Mouse (Mus musculus): Measurements from ENCODE around the gene Bicc1. TPM values are rescaled to one million over a fixed set of nuclear protein-coding genes. Genes with fewer than 3 reads are reported as not detected.

Bicc1 gene
- total and polyA plus RNA-seq, 3 experiments, result 13.7 to 17.1 (median 14.6) TPM

- 62% methylated on average over 4 of the region's 4 CpGs for WGBS
- intact Hi-C loops (cut with DNase I), result no loop called here
These were observed 117.6 kb downstream of the Bicc1 start for GRCm38 (mm10) chr10:71041874-71042273.

GRCm38 (mm10) chr10:71036484-71036883 is 123.0 kb downstream of the Bicc1 start:
- Histone ChIP-seq H3K4me3 (no peak overlapping the region), H3K36me3 (ENCODE audit: control insufficient read depth, insufficient read depth, low read length) (no peaks in the 10 kb centered on the region), H3K27ac (no peak overlapping the region), H3K27me3 (ENCODE audit: control insufficient read depth, insufficient read depth, low read length) (no peaks in the 10 kb centered on the region), H3K79me2 (replicated peaks; ENCODE audit: control insufficient read depth, insufficient read depth, low read length) (no peaks in the 10 kb centered on the region), H3K4me1 (ENCODE audit: control insufficient read depth, insufficient read depth, low read length) (no peaks in the 10 kb centered on the region), H3K9ac (ENCODE audit: low read depth, low read length) (no peak overlapping the region)
- TF ChIP-seq CTCF (IDR thresholded peaks at IDR 0.05) (no peak), EP300 (IDR thresholded peaks at IDR 0.05; ENCODE audit: insufficient read depth, low read depth, low read length) (no peak), POLR2A (IDR thresholded peaks at IDR 0.05; ENCODE audit: insufficient read depth, low read depth, low read length) (no peak)
- intact Hi-C loops (cut with DNase I), result no loop called here
- WGBS, result 81% methylated on average over 7 of the region's 7 CpGs
- no peak for DNase-seq

More at GRCm38 (mm10) chr10:71041874-71042273, 117.6 kb downstream of the Bicc1 start:
- H3K27me3 ChIP-seq (ENCODE audit: control insufficient read depth, insufficient read depth, low read length), result no peaks in the 10 kb centered on the region
- H3K9ac ChIP-seq (ENCODE audit: low read depth, low read length), result no peak overlapping the region
- no peak for DNase-seq
- no peaks in the 10 kb centered on the region for H3K4me1 ChIP-seq (ENCODE audit: control insufficient read depth, insufficient read depth, low read length)
- no peaks in the 10 kb centered on the region for H3K79me2 ChIP-seq (replicated peaks; ENCODE audit: control insufficient read depth, insufficient read depth, low read length)
- H3K36me3 ChIP-seq (ENCODE audit: control insufficient read depth, insufficient read depth, low read length), result no peaks in the 10 kb centered on the region
- no peak overlapping the region for H3K4me3 ChIP-seq
- TF ChIP-seq POLR2A (IDR thresholded peaks at IDR 0.05; ENCODE audit: insufficient read depth, low read depth, low read length), result no peak
- no peak for TF ChIP-seq EP300 (IDR thresholded peaks at IDR 0.05; ENCODE audit: insufficient read depth, low read depth, low read length)
- TF ChIP-seq CTCF (IDR thresholded peaks at IDR 0.05), result no peak
- no peak overlapping the region for H3K27ac ChIP-seq

- H3K9ac ChIP-seq (ENCODE audit: low read depth, low read length), result no peak overlapping the region
- TF ChIP-seq EP300 (IDR thresholded peaks at IDR 0.05; ENCODE audit: insufficient read depth, low read depth, low read length), result no peak
- TF ChIP-seq CTCF (IDR thresholded peaks at IDR 0.05), result no peak
- TF ChIP-seq POLR2A (IDR thresholded peaks at IDR 0.05; ENCODE audit: insufficient read depth, low read depth, low read length), result no peak
- H3K4me1 ChIP-seq (ENCODE audit: control insufficient read depth, insufficient read depth, low read length), result peaks cover 6% of the 10 kb centered on the region
- H3K36me3 ChIP-seq (ENCODE audit: control insufficient read depth, insufficient read depth, low read length), result peaks cover 5% of the 10 kb centered on the region; the same call in 1 of the 2 replicates
- H3K79me2 ChIP-seq (replicated peaks; ENCODE audit: control insufficient read depth, insufficient read depth, low read length), result no peaks in the 10 kb centered on the region
- 46% methylated on average over 4 of the region's 4 CpGs for WGBS
- H3K27ac ChIP-seq, result peak overlapping the region; percentile 67
- peak; percentile 36 to 41 for DNase-seq
- H3K27me3 ChIP-seq (ENCODE audit: control insufficient read depth, insufficient read depth, low read length), result no peaks in the 10 kb centered on the region
- intact Hi-C loops (cut with DNase I), result loop anchor here (5.0 kb wide), 1 partner anchor 62 kb away; no protein-coding TSS in a partner anchor
- H3K4me3 ChIP-seq, result no peak overlapping the region
These were observed 130.5 kb downstream of the Bicc1 start for GRCm38 (mm10) chr10:71028996-71029395.

GRCm38 (mm10) chr10:71028066-71028844 is 131.2 kb downstream of the Bicc1 start:
- TF ChIP-seq POLR2A (IDR thresholded peaks at IDR 0.05; ENCODE audit: insufficient read depth, low read depth, low read length), result no peak
- TF ChIP-seq EP300 (IDR thresholded peaks at IDR 0.05; ENCODE audit: insufficient read depth, low read depth, low read length), result no peak
- TF ChIP-seq CTCF (IDR thresholded peaks at IDR 0.05), result no peak
- intact Hi-C loops (cut with DNase I), result loop anchor here (5.0 kb wide), 1 partner anchor 61 kb away; no protein-coding TSS in a partner anchor
- Histone ChIP-seq H3K4me1 (ENCODE audit: control insufficient read depth, insufficient read depth, low read length) (peaks cover 7% of the 10 kb centered on the region), H3K27ac (peak overlapping the region; percentile 67), H3K9ac (ENCODE audit: low read depth, low read length) (0 out of 2 replicates have a peak overlapping the region, but pooled peaks have one; percentile 11), H3K4me3 (no peak overlapping the region), H3K79me2 (replicated peaks; ENCODE audit: control insufficient read depth, insufficient read depth, low read length) (no peaks in the 10 kb centered on the region), H3K27me3 (ENCODE audit: control insufficient read depth, insufficient read depth, low read length) (no peaks in the 10 kb centered on the region), H3K36me3 (ENCODE audit: control insufficient read depth, insufficient read depth, low read length) (peaks cover 5% of the 10 kb centered on the region; the same call in 1 of the 2 replicates)
- WGBS, result 27% methylated on average over 14 of the region's 14 CpGs
- peak; percentile 44 to 51 for DNase-seq

GRCm38 (mm10) chr10:71025131-71025894 is 134.2 kb downstream of the Bicc1 start:
- intact Hi-C loops (cut with DNase I), result loop anchor here (1.0 to 5.0 kb wide), 2 partner anchors 33 to 58 kb away; no protein-coding TSS in a partner anchor
- Histone ChIP-seq H3K9ac (ENCODE audit: low read depth, low read length) (peak overlapping the region; percentile 61), H3K27me3 (ENCODE audit: control insufficient read depth, insufficient read depth, low read length) (no peaks in the 10 kb centered on the region), H3K36me3 (ENCODE audit: control insufficient read depth, insufficient read depth, low read length) (peaks cover 5% of the 10 kb centered on the region; the same call in 1 of the 2 replicates), H3K4me1 (ENCODE audit: control insufficient read depth, insufficient read depth, low read length) (peaks cover 7% of the 10 kb centered on the region), H3K27ac (peak overlapping the region; percentile 88), H3K4me3 (peak overlapping the region; percentile 30), H3K79me2 (replicated peaks; ENCODE audit: control insufficient read depth, insufficient read depth, low read length) (no peaks in the 10 kb centered on the region)
- 0 out of 2 replicates have a peak, but pooled peaks have one; percentile 19 for TF ChIP-seq EP300 (IDR thresholded peaks at IDR 0.05; ENCODE audit: insufficient read depth, low read depth, low read length)
- peak; percentile 31 for TF ChIP-seq CTCF (IDR thresholded peaks at IDR 0.05)
- TF ChIP-seq POLR2A (IDR thresholded peaks at IDR 0.05; ENCODE audit: insufficient read depth, low read depth, low read length), result no peak; the same call in 1 of the 2 replicates
- DNase-seq, result peak; percentile 60 to 76
- 23% methylated on average over 18 of the region's 18 CpGs for WGBS

All from heart, adult 2 months (tissue).